Mouse (Mus musculus) neural tube, embryonic 11.5 days (tissue): ENCODE data around the gene Luc7l2. TPM values are rescaled to one million over a fixed set of nuclear protein-coding genes. Genes with fewer than 3 reads are reported as not detected.
"Not testable (repeated sequence)": the region's sequence is repeated elsewhere in the genome, so short reads cannot be mapped to it uniquely, and the experiment has no call there.

Experiments used
- ATAC-seq: fragments of 200-750 bp; cut with Nextera tagmentation; 2 replicates; pipeline ENCODE4 v1.8.0; 2017; ENCODE audit warnings: moderate number of reproducible peaks, mild to moderate bottlenecking, moderate TSS enrichment, moderate library complexity; ENCODE audit not compliant: insufficient read depth, low FRiP score, low TSS enrichment
- DNase-seq: peaks from one replicate; pipeline ENCODE4 v3.0.0-alpha.2; 2015; ENCODE audit warnings: low spot score
- H3K27ac ChIP-seq: fragments of 300-500 bp; sonication (generic); 2 replicates; pipeline ENCODE4 v1.5.1; 2014; ENCODE audit warnings: low read depth, mild to moderate bottlenecking, low read length
- H3K27me3 ChIP-seq: fragments of 300-500 bp; sonication (generic); 2 replicates; pipeline ENCODE4 v1.6.1; 2014; ENCODE audit warnings: mild to moderate bottlenecking, low read length, mixed read lengths; ENCODE audit not compliant: control insufficient read depth, insufficient read depth
- H3K36me3 ChIP-seq: fragments of 300-500 bp; sonication (generic); 2 replicates; pipeline ENCODE4 v1.6.1; 2014; ENCODE audit warnings: mild to moderate bottlenecking, low read length, moderate library complexity, mixed read lengths; ENCODE audit not compliant: control insufficient read depth, insufficient read depth
- H3K4me1 ChIP-seq: fragments of 300-500 bp; sonication (generic); 2 replicates; pipeline ENCODE4 v1.6.1; 2014; ENCODE audit warnings: low read length, mixed read lengths; ENCODE audit not compliant: control insufficient read depth, insufficient read depth
- H3K4me2 ChIP-seq: fragments of 300-500 bp; sonication (generic); 2 replicates; pipeline ENCODE4 v1.6.1; 2014; ENCODE audit warnings: low read depth, mild to moderate bottlenecking, moderate library complexity
- H3K4me3 ChIP-seq: fragments of 300-500 bp; sonication (generic); 2 replicates; pipeline ENCODE4 v1.5.1; 2014; ENCODE audit warnings: low read depth, low read length
- H3K9ac ChIP-seq: fragments of 300-500 bp; sonication (generic); 2 replicates; pipeline ENCODE4 v1.6.1; 2014; ENCODE audit warnings: mild to moderate bottlenecking, low read length
- H3K9me3 ChIP-seq: fragments of 300-500 bp; sonication (generic); 2 replicates; pipeline ENCODE4 v1.6.1; 2016; ENCODE audit warnings: low read length; ENCODE audit not compliant: control insufficient read depth
- WGBS: fragments of 180-500 bp; shearing (Covaris S2); extraction: QIAGEN DNeasy Blood & Tissue Kit; methylation state at CpG from one replicate; pipeline ENCODE4 v1.1.7; 2014; 5-methylcytosine and 5-hydroxymethylcytosine counted together
- polyA plus RNA-seq: library from polyadenylated mRNA; unstranded; fragments of >200 nt; fragmentation: Nextera tagmentation; extraction: Ambion mirVana; gene quantifications from 2 replicates; pipeline ENCODE4 v1.2.1, GENCODE M21; 2014

The Luc7l2 gene
- polyA plus RNA-seq, 1 experiment from 2014 or later: 32.7 TPM

DNA sequence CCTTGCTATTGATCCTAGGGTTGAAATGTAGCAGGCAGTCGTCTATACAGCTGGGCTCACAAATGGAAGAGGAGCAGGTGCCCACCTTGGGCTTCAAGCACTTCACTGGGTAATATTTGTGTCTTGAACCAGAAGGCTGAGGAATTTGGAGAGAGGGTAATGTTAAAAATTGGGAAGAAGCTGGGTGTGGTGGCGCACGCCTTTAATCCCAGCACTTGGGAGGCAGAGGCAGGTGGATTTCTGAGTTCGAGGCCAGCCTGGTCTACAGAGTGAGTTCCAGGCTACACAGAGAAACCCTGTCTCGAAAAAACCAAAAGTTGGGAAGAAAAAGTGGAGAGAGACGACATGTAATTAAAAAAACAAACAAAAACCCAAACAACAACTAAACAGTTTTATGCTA, 1.3 kb upstream of the Luc7l2 start:
- H3K9me3 ChIP-seq, ATAC-seq, H3K27ac ChIP-seq, H3K4me1 ChIP-seq, H3K36me3 ChIP-seq, H3K9ac ChIP-seq, DNase-seq, H3K27me3 ChIP-seq: not testable (repeated sequence)
- H3K4me3 ChIP-seq: peak overlapping the region; percentile 78; the same call in 1 of the 2 replicates
- WGBS: 77% methylated on average over 6 of the region's 6 CpGs
- peak overlapping the region; percentile 62 for H3K4me2 ChIP-seq

GRCm38 (mm10) chr6:38550250-38551061, 678 bp upstream of the Luc7l2 start:
- Histone ChIP-seq H3K27ac (peak overlapping the region; percentile 95), H3K9ac (peak overlapping the region; percentile 84), H3K9me3 (no peaks in the 10 kb centered on the region), H3K36me3 (no peaks in the 10 kb centered on the region), H3K4me1 (no peaks in the 10 kb centered on the region), H3K4me3 (peak overlapping the region; percentile 78), H3K27me3 (no peaks in the 10 kb centered on the region), H3K4me2 (peak overlapping the region; percentile 62)
- 0 out of 2 replicates have a peak, but pooled peaks have one; percentile 7 for ATAC-seq
- no peak for DNase-seq
- WGBS: 9% methylated on average over 28 of the region's 28 CpGs

- Histone ChIP-seq H3K4me1 (no peaks in the 10 kb centered on the region), H3K27me3 (no peaks in the 10 kb centered on the region), H3K9me3 (no peaks in the 10 kb centered on the region), H3K36me3 (no peaks in the 10 kb centered on the region; the same call in 1 of the 2 replicates), H3K4me3 (peak overlapping the region; percentile 78), H3K9ac (peak overlapping the region; percentile 92), H3K4me2 (peak overlapping the region; percentile 51), H3K27ac (peak overlapping the region; percentile 98)
- WGBS: 0% methylated on average over 32 of the region's 32 CpGs
- peak; percentile 94 for ATAC-seq
- DNase-seq: peak; percentile 98
Observed at GRCm38 (mm10) chr6:38551989-38552635, 978 bp downstream of the Luc7l2 start.

DNA sequence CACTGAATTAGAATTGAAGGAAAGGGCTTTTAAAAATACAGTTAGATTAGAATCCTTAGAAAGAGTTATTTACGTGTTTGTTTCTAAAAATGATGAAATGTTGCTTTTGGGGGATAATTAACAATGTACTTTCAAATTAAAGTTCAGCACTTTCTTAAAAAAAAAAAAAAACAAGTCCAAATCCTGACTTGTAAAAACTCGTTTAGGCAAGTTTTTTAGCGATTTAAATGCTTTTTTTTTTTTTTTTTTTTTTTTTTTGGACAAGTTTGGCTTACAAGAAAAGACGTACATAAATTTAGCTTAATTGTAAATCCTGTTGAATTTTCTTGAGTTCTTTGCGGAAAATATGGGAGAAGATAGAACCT, 1.5 kb downstream of the Luc7l2 start:
- no peak for DNase-seq
- 27% methylated on average over 5 of the region's 5 CpGs for WGBS
- no peak overlapping the region for H3K9ac ChIP-seq
- H3K4me1 ChIP-seq: no peaks in the 10 kb centered on the region
- H3K27me3 ChIP-seq: no peaks in the 10 kb centered on the region
- no peak overlapping the region for H3K27ac ChIP-seq
- peak overlapping the region; percentile 51 for H3K4me2 ChIP-seq
- no peaks in the 10 kb centered on the region; the same call in 1 of the 2 replicates for H3K36me3 ChIP-seq
- H3K4me3 ChIP-seq: peak overlapping the region; percentile 78
- no peak for ATAC-seq
- no peaks in the 10 kb centered on the region for H3K9me3 ChIP-seq

DNA sequence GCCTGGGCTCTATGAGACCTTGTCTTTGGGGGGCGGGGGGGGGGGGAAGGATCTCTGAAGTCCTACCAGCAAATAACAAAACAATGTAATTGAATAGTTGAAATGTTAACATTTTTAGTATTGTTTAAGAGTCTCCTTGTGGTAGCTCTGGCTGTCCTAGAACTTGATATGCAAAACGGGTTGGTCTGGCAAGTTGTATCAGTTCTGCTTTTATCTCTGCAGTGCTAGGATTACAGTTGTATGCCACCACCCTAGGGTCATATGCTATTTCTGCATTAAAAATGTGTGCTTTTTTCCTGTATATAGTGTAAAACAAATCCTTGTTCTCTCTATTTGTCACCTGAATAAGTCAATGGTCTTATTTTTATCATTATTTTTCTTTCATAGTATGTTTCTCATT, 25.0 kb downstream of the Luc7l2 start:
- Histone ChIP-seq H3K4me3 (no peak overlapping the region), H3K4me2 (no peak overlapping the region), H3K9me3 (no peaks in the 10 kb centered on the region), H3K27me3 (no peaks in the 10 kb centered on the region), H3K36me3 (peaks cover 4% of the 10 kb centered on the region), H3K27ac (no peak overlapping the region), H3K9ac (no peak overlapping the region), H3K4me1 (no peaks in the 10 kb centered on the region)
- no peak for ATAC-seq
- 98% methylated on average over 2 of the region's 2 CpGs for WGBS
- no peak for DNase-seq

GRCm38 (mm10) chr6:38580112-38580857, 29.2 kb downstream of the Luc7l2 start:
- ATAC-seq (no peak), DNase-seq (no peak)
- WGBS: 94% methylated on average over 3 of the region's 3 CpGs
- H3K27ac ChIP-seq: no peak overlapping the region
- no peaks in the 10 kb centered on the region for H3K27me3 ChIP-seq
- no peaks in the 10 kb centered on the region; the same call in none of the 2 replicates for H3K36me3 ChIP-seq
- no peaks in the 10 kb centered on the region for H3K9me3 ChIP-seq
- no peak overlapping the region for H3K4me2 ChIP-seq
- no peak overlapping the region for H3K4me3 ChIP-seq
- H3K4me1 ChIP-seq: no peaks in the 10 kb centered on the region
- no peak overlapping the region for H3K9ac ChIP-seq

DNA sequence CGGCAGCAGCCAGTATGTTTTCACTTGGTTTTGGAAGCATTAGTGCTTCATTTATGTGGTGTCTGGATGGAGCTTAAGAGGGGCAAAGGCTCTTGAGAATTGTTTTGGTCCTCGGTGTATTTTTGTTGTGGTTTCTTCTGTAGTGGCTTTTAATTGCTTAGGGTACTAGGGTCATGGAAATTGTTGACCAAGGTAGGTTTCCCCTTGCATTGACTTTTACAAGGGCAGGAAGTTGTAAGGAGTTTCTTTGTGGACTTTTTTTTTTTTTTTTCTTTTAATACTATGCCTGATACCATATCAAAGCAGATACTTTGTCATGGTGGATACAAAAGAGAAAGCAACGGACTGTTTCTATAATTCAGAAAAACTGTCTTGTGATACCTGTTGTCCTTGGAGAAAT, 30.6 kb downstream of the Luc7l2 start:
- no peaks in the 10 kb centered on the region for H3K9me3 ChIP-seq
- ATAC-seq (no peak), DNase-seq (no peak)
- H3K4me3 ChIP-seq: no peak overlapping the region
- peaks cover 3% of the 10 kb centered on the region for H3K36me3 ChIP-seq
- WGBS: 94% methylated on average over 3 of the region's 3 CpGs
- no peak overlapping the region for H3K27ac ChIP-seq
- no peaks in the 10 kb centered on the region for H3K4me1 ChIP-seq
- no peaks in the 10 kb centered on the region for H3K27me3 ChIP-seq
- H3K4me2 ChIP-seq: no peak overlapping the region
- H3K9ac ChIP-seq: no peak overlapping the region

DNA sequence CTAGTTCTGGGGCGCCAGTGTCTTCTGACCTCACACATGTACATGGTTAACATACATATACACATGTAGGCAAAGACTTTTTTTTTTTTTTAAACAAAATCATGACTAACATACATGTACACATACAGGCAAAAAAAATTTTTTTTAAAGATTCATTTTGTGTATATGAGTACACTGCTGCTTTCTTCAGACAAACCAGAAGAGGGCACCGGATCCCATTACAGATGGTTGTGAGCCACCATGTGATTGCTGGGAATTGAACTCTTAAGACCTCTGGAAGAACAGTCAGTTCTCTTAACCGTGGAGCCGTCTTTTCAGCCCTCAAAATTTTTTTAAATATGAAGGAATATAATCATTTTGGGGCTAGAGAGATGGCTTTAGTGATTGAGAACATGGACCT, 46.3 kb downstream of the Luc7l2 start:
- Histone ChIP-seq H3K27ac (no peak overlapping the region), H3K4me3 (no peak overlapping the region), H3K4me2 (no peak overlapping the region), H3K27me3 (no peaks in the 10 kb centered on the region), H3K9me3 (no peaks in the 10 kb centered on the region), H3K9ac (no peak overlapping the region), H3K4me1 (no peaks in the 10 kb centered on the region), H3K36me3 (peaks cover 9% of the 10 kb centered on the region)
- WGBS: 93% methylated on average over 4 of the region's 4 CpGs
- ATAC-seq: no peak
- no peak for DNase-seq
